Mouse (Mus musculus) E14TG2a.4 (cell line): ENCODE measurements at regions not wholly inside any gene's neighbourhood (a gene's known extent, or its start where the extent isn't known, plus 50 kb on each side); places are given as distances from the start of the nearest gene placed in this dataset.
A peak's percentile ranks its signal among the peaks of the same experiment; 100 is the strongest.

Source experiments
- H3K27me3 ChIP-seq: 2 replicates; pipeline ENCODE4 v1.6.1; 2014; ENCODE audit warnings: low read length, control low read depth; ENCODE audit not compliant: insufficient read depth
- H3K36me3 ChIP-seq: 2 replicates; pipeline ENCODE4 v1.6.1; 2014; ENCODE audit warnings: low read length, control low read depth; ENCODE audit not compliant: insufficient read depth
- H3K4me1 ChIP-seq: replicated peaks from 2 replicates; pipeline ENCODE4 v1.6.1; 2014; ENCODE audit warnings: low read depth, low read length, control low read depth
- H3K4me3 ChIP-seq: replicated peaks from 2 replicates; pipeline ENCODE4 v1.5.1; 2014; ENCODE audit warnings: mild to moderate bottlenecking, low read length
- H3K9me3 ChIP-seq: 2 replicates; pipeline ENCODE4 v1.6.1; 2014; ENCODE audit warnings: low read length, control low read depth
- CTCF ChIP-seq: conservative IDR thresholded peaks from 2 replicates; pipeline ENCODE4 v1.5.1; 2014; ENCODE audit warnings: low read length
- NANOG ChIP-seq: IDR thresholded peaks from 2 replicates; pipeline ENCODE4 v1.6.1; 2014; ENCODE audit warnings: borderline replicate concordance, low read length, mixed read lengths
- POU5F1 ChIP-seq: IDR thresholded peaks from 2 replicates; pipeline ENCODE4 v1.6.1; 2014; ENCODE audit warnings: low read length, borderline replicate concordance

GRCm38 (mm10) chr11:57950989-57951388, 57.9 kb upstream of the Larp1 start:
- Histone ChIP-seq H3K36me3 (no peaks in the 10 kb centered on the region), H3K4me3 (no peak overlapping the region), H3K27me3 (no peaks in the 10 kb centered on the region), H3K4me1 (peaks cover 50% of the 10 kb centered on the region), H3K9me3 (no peaks in the 10 kb centered on the region)
- TF ChIP-seq POU5F1 = no peak
- TF ChIP-seq CTCF = peak; percentile 51

- no peaks in the 10 kb centered on the region for H3K27me3 ChIP-seq
- no peak for TF ChIP-seq POU5F1
- TF ChIP-seq NANOG = no peak
- no peak for TF ChIP-seq CTCF
- H3K36me3 ChIP-seq = no peaks in the 10 kb centered on the region
- H3K4me1 ChIP-seq = peaks cover 31% of the 10 kb centered on the region
- no peak overlapping the region for H3K4me3 ChIP-seq
- H3K9me3 ChIP-seq = no peaks in the 10 kb centered on the region
Measured at GRCm38 (mm10) chr11:57949067-57949466, 59.8 kb upstream of the Larp1 start.

GRCm38 (mm10) chr11:57947347-57947746, 61.5 kb upstream of the Larp1 start:
- Histone ChIP-seq H3K9me3 (no peaks in the 10 kb centered on the region), H3K4me3 (no peak overlapping the region), H3K27me3 (no peaks in the 10 kb centered on the region), H3K4me1 (peaks cover 16% of the 10 kb centered on the region), H3K36me3 (no peaks in the 10 kb centered on the region)
- TF ChIP-seq CTCF = no peak
- no peak for TF ChIP-seq NANOG
- TF ChIP-seq POU5F1 = no peak

GRCm38 (mm10) chr11:57934391-57934850, 74.4 kb upstream of the Larp1 start:
- Histone ChIP-seq H3K36me3 (no peaks in the 10 kb centered on the region), H3K4me3 (peak overlapping the region; percentile 76), H3K27me3 (peaks cover 15% of the 10 kb centered on the region), H3K4me1 (peaks cover 18% of the 10 kb centered on the region), H3K9me3 (no peaks in the 10 kb centered on the region)
- TF ChIP-seq CTCF (peak; percentile 77), NANOG (no peak), POU5F1 (no peak)

GRCm38 (mm10) chr11:57933065-57933464, 75.8 kb upstream of the Larp1 start:
- Histone ChIP-seq H3K4me1 (peaks cover 19% of the 10 kb centered on the region), H3K27me3 (peaks cover 15% of the 10 kb centered on the region), H3K9me3 (no peaks in the 10 kb centered on the region), H3K4me3 (no peak overlapping the region), H3K36me3 (no peaks in the 10 kb centered on the region)
- no peak for TF ChIP-seq CTCF
- no peak for TF ChIP-seq POU5F1
- no peak for TF ChIP-seq NANOG

GRCm38 (mm10) chr11:57929506-57929905, 79.4 kb upstream of the Larp1 start:
- no peak for TF ChIP-seq CTCF
- no peak for TF ChIP-seq POU5F1
- TF ChIP-seq NANOG = no peak
- Histone ChIP-seq H3K4me1 (peaks cover 10% of the 10 kb centered on the region), H3K4me3 (peak overlapping the region; percentile 45), H3K27me3 (peaks cover 15% of the 10 kb centered on the region), H3K36me3 (no peaks in the 10 kb centered on the region), H3K9me3 (no peaks in the 10 kb centered on the region)

GRCm38 (mm10) chr11:57920263-57920662, 87.6 kb upstream of the Hand1 start:
- Histone ChIP-seq H3K4me3 (no peak overlapping the region), H3K36me3 (no peaks in the 10 kb centered on the region), H3K27me3 (no peaks in the 10 kb centered on the region), H3K9me3 (no peaks in the 10 kb centered on the region), H3K4me1 (peaks cover 23% of the 10 kb centered on the region)
- no peak for TF ChIP-seq POU5F1
- no peak for TF ChIP-seq NANOG
- peak; percentile 57 for TF ChIP-seq CTCF

GRCm38 (mm10) chr11:57918447-57919059, 85.9 kb upstream of the Hand1 start:
- H3K27me3 ChIP-seq = no peaks in the 10 kb centered on the region
- H3K4me3 ChIP-seq = peak overlapping the region; percentile 21
- H3K4me1 ChIP-seq = peaks cover 36% of the 10 kb centered on the region
- H3K36me3 ChIP-seq = no peaks in the 10 kb centered on the region
- no peak for TF ChIP-seq POU5F1
- no peak for TF ChIP-seq CTCF
- TF ChIP-seq NANOG = no peak
- H3K9me3 ChIP-seq = no peaks in the 10 kb centered on the region

- no peaks in the 10 kb centered on the region for H3K27me3 ChIP-seq
- H3K4me1 ChIP-seq = peaks cover 42% of the 10 kb centered on the region
- no peak overlapping the region for H3K4me3 ChIP-seq
- TF ChIP-seq CTCF (peak; percentile 23; the same call in 1 of the 2 replicates), POU5F1 (no peak), NANOG (no peak)
- H3K9me3 ChIP-seq = no peaks in the 10 kb centered on the region
- no peaks in the 10 kb centered on the region for H3K36me3 ChIP-seq
Measured at GRCm38 (mm10) chr11:57917974-57918373, 85.4 kb upstream of the Hand1 start.
